Mouse (Mus musculus) cerebral cortex, adult 2 months (tissue): Measurements from ENCODE around the gene Osbpl6.

Source experiments
- WGBS: fragments of 180-500 bp; shearing (Covaris S2); methylation state at CpG from one replicate; pipeline ENCODE4 v1.1.7; 2018; 5-methylcytosine and 5-hydroxymethylcytosine counted together

Gene Osbpl6

DNA sequence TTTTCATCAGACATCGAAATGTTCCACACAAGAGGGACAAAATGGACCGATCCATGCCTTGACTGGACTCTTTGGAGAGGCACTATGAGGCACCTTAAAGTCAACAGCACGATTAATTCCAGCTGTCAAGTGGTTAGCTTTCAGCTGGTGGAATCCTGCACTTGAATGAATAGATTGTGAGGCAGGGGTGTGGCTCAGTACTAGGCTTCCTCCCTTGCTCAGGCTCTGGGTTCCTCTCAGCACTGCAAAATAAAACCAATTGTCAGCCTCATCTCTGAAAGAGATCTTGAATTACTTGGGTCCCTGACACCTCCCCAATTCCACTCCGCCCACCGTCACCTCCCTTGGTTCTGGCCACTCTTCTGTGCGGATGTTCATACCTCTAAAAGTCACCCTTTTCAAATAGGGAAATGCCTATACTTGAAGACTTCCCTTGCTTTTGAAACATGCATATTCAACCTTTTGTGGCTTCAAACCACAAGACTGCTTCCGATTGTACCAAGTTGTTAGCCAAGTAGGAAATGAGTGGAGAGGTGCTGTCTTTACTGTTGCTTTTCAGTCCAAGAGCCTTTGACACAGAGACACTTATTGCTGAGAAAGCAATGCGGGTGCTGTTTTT is 160.7 kb downstream of the Osbpl6 start:
- 85% methylated on average over 8 of the region's 8 CpGs for WGBS

DNA sequence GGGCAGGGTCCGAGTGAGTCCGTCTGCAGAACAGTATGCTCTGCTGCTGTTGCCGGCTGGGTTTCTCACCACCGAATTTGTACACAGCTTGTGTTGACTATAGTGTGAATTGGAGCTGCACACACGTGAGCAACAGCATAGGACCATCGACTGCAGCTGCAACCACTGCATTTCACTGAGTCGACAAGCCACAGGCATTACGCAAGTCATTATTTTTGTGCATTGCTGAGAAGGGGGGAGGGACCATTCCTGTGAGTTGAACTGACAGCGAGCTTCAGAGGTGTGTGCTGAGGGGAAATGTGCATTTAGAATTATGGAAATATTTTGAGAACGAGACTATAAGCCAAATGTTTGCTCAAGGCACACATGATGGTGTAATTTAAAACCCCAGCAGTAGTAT is 165.2 kb downstream of the Osbpl6 start:
- 69% methylated on average over 10 of the region's 10 CpGs for WGBS

DNA sequence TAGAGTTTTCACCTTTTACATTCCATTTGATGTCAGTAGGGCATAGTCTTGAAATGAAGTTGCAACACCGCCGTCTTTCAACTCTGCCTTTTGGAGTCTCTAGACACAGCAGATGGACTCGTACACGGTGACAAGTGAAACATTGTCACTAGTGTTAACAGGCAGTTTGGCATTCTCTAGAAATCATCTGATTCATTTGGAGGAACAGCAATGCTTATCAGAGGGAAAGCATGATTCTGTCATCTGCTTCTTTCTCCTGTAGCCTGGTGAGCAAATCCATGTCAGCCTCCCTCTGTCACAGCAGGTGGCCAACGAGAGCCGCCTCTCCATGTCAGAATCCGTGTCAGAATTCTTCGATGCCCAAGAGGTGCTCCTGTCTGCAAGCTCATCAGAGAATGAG is 172.6 kb downstream of the Osbpl6 start:
- WGBS, result 67% methylated on average over 8 of the region's 8 CpGs

DNA sequence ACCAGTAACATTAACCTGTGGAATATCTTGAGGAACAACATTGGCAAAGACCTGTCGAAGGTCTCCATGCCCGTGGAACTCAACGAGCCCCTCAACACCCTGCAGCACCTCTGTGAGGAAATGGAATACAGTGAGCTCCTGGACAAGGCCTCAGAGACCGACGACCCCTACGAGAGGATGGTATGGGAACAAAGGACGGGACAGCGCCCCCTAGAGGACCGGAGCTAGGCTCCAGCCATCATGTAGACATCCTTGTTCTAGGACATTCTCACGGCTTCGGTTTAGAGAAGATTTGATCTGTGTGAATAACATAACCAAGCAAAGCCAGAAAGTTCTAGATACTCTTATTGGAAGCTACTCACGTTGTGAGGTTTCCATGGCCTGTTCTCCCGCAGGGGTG is 178.8 kb downstream of the Osbpl6 start:
- 93% methylated on average over 13 of the region's 13 CpGs for WGBS

DNA sequence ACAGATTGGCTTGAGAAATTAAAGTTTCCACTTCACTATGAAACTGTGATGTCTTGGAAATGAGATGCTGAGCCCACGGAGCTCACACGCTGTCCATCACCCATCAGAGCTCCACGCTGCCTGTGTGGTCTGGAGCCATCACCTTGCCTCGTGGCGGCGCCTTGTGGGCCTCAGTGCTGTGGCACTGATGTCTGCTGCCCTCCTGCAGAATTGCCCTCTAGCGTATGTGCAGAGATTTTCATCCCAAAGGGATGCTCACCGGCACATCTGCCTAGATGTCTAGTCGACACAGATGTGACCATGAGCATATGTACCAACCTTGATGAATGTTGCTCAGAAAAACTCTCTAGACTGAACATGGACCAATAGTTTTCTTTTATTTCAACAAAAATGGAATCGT is 180.6 kb downstream of the Osbpl6 start:
- 74% methylated on average over 10 of the region's 10 CpGs for WGBS

DNA sequence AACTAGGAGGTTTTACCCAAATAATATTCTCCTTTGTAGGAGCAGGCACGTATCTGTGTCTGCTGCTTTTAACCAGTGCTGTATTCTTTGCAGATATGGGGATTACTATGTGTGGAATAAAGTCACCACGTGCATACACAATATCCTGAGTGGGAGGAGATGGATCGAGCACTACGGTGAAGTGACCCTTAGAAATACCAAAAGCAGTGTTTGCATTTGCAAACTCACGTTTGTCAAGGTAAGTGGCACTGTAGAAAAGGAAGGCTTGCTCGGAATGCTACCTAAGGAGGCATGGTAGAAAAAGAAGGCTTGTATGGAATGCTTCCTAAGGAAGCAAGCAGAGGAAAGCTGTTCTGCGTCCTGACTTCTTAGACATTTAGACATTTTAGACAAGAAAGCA is 183.9 kb downstream of the Osbpl6 start:
- WGBS, result 93% methylated on average over 7 of the region's 7 CpGs

DNA sequence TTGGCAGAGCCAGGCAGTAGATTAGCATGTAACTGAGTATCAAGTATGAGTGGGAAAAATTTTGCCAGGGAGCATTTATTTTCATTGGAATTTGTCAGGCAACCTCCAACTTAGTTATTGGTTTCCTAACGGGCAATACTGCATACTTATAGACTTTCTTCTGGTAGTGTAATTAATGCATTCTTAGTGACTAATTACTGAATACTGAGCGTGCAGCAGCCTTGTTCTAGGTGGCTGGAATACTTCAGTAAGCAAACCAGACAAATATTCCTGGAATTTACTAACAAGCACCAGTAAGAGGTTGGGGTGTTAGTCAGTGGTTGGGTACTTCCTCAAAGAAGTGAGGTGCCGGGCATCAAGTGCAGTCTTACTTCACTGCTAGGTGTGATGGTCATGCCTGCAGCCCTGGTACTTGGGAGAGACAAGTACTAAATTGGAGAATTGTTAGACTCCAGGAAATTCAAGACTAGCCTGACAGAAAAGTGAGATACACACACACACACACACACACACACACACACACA is 186.2 kb downstream of the Osbpl6 start:
- 75% methylated on average over 3 of the region's 3 CpGs for WGBS

DNA sequence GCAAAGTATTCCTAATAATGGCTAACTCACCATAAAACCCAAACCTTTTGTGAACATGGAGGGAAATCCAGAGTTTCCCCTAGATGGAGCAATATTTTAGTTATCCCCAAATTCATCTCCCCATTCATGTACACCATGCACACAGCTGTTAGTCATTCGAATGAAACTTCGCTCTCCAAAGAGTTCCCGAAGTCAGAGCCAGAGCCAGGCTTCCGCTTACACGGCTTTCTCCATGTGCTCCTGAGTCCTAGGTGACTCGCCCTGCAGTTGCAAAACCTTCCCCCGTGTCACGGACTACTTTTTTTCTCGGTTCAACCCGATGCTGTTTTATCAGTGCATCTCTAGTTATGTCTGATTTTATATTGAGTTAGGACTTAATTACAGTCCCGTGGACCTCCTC is 191.2 kb downstream of the Osbpl6 start:
- 86% methylated on average over 11 of the region's 11 CpGs for WGBS

DNA sequence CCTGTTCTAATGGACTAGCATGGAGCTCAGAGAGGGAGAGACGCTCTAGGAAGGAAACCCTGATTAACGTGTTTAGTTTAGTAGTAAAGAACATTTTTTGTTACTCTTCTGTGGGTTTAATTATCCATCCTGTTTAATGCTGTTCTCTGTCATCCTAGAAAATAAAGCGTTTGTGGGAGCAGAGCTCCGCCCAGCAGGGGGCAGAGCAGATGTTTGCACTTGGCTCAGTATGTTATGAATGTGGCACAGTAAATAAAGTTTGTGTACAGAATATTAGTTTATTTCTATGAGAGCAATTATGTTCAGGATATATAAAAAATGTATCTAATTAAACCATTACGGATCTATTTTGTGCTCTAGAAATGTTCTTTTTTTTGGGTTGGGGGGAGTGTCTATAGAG is 192.9 kb downstream of the Osbpl6 start:
- WGBS, result 49% methylated on average over 5 of the region's 5 CpGs

DNA sequence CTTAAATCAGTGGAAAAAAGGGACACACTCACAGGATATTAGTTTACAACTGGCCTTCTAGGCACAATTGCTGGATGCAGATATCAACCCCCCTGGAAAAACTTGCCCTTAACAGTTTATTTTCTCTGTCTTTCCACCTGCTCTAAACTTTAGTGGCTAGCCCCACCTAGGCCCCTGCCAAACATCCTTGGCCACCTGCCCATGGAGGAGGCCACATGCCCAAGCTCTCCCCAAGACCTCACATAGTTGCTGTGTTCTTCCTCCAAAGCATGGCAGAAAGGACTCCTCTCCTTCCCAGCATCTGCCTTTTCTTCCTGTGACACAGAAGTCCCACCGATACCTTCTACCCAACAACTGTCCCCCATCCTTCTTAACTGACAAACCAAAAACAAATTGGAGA is 195.9 kb downstream of the Osbpl6 start:
- 90% methylated on average over 1 of the region's 1 CpGs for WGBS

DNA sequence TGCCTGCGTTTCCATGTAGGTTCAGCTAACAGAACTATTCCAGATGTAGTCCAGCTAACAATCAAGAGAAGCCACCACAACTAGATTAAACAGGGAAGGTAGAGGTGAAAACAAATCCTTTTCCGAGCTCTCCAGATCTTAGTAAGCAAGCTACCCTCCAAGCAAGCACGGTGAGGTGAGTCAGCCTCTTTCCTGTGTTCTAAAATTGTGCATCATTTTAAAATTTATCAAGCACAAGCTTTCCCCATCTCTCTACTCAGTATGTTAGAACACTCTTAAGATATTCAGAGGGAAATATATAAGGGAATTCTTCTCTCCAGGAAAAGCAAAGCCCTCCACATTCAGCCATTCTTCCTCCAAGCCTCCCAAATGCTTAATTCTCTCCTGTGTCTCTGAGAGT is 200.4 kb downstream of the Osbpl6 start:
- WGBS, result 56% methylated on average over 3 of the region's 3 CpGs

DNA sequence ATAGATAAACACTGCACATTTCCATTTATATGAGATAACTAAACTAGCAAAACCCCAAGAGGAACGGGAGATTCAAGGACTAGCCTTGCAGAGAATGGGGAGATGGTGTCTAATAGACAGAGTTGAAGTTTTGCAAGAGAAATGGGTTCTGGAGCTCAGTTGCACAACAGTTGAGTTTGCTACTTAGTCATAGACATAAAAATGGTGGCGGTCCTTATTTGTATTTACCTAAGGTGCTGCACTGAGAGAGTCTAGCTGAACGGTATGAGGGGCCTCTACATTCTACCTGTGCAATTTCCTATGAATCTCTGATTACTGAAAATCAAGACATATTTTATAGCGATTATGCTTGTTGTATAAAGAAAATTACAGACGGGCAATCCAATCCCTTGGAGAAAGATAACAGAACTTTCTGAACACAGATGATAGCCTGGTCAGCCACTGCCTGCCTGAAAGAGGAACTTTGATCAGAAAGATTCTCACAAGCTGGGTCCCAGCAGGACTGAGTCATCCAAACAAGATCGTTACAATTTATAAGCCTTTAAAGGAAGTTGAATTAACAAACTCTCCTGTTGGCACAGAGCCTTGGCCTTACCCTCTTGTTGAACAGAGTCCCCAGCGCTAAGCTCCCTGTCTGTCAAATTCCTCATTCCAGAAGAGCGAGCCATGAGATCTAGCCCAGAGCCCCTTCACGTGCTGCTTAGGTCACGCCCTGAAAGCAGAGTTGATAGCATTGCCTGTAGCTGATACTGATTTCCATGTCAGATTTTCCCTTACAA is 204.2 kb downstream of the Osbpl6 start:
- WGBS, result 70% methylated on average over 10 of the region's 10 CpGs

DNA sequence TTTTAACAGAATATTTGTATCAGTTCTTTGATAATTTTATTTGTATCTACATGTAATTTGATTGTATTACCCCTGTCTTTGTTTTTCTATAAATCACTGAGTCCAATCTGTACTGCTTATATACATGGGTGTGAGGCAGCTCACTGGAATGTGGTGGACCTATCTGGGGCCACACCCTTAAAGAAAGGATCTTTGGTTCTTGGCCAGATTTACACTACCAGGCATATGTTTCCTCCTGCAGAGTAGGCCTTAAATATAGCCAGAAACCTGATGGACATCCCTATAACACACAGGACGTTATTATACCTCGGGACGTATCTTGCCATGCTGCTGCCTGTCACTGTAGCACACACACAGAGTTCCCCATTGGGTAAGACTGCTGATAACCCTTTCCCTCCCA is 205.7 kb downstream of the Osbpl6 start:
- 95% methylated on average over 3 of the region's 3 CpGs for WGBS

DNA sequence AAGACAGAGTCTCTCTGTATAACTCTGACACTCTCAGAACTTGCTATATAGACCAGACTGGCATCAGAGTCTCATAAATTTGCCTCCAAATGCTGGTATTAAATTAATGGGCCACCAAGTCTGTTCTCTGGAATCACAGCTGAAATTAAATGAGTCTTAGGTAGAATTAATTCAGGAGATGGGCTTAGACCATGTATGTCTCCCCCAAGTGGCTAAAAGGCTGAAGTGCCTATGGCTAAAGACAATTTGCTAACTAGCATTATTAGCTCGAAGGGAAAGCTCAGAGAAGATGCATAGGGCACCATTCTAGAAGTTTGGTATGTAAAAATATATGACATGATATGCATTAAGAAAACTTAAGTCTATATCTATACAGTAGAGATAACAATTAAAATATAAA is 211.8 kb downstream of the Osbpl6 start:
- WGBS, result 9% methylated on average over 1 of the region's 1 CpGs

DNA sequence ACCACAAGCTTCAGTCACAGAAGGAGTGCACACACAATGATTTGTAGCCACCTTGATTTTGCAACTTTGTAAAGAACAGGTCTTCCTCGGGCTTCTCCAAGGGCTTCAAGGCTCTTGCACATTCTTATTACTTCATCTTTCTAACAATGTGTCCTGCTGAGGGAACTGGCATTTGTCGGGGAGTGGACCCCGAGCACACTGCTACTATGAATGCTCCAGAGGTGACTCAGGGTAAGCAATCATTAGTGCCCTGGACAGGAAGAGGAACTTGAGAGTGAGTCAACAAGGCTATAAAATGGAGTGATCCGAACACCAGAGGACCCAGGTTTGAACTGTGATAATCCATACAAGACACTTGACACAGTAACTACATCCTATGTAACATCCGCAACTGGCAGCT is 213.9 kb downstream of the Osbpl6 start:
- 90% methylated on average over 5 of the region's 5 CpGs for WGBS

DNA sequence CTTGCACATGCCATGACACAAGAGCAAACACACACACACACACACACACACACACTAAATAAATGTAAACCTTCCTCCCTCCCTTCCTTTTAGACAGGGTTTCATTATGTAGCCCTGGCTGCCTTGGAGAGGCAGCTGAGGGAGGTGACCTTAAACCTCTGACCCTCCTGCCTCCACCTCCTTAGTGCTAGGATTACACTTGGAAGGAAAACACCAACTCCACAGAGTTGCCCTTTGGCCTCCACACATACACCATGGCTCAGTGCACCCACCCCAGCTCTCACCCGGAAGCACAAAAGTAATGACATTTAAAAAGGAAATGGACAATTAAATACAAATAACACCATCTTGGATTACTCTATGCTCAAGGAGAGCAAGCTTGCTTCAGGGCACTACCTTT is 215.4 kb downstream of the Osbpl6 start:
- 92% methylated on average over 1 of the region's 1 CpGs for WGBS

DNA sequence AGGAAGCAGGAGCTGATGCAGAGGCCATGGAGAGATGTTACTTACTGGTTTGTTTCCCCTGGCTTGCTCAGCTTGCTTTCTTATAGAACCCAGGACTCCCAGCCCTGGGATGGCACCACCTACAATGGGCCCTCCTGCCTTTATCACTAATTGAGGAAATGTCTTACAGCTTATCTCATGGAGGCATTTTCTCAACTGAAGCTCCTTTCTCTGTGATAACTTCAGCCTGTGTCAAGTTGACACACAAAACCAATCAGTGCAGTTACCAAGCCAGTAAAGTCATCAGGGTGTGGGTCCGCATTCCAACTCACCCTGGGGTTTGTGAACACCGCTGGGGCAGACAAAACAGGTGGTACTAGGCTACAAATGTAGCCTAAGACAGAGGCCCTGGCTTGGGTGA is 216.0 kb downstream of the Osbpl6 start:
- 94% methylated on average over 2 of the region's 2 CpGs for WGBS

DNA sequence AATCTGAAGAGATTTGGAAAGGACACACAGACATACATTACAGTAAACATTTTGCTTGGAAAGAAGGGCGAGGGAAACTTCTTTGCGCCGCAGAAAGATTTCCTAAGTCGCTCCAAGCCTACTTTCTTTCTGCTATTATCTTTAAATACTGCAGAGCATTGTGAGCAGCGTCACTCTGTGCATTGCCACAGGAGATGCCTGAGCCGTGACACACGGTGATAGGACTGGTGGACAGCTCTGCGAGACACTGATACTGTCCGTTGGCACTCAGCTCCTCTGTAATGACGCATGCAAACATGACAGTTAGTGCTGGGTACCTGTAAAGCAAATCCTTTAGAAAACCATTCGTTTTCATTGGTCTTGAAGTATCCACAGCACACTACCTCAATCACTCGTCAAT is 224.0 kb downstream of the Osbpl6 start:
- WGBS, result 97% methylated on average over 12 of the region's 12 CpGs

DNA sequence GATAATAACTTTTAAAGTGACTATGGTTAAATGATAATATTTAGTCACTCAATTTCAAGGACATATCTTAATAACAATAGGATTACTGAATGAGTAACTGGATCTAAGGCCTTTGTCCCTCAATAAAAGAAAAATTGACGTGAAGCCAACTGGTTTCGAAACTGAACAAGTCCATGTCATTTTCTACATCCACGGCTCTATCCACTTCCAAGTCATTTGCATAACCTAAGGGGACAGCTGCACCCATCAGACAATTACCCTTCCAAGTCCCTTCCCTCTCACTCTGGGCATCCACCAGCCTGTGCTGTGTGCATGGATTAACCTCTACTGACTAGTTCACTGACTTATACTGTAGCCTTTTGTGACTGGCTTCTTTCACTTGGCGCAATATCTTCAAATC is 225.3 kb downstream of the Osbpl6 start:
- WGBS, result 80% methylated on average over 4 of the region's 4 CpGs

DNA sequence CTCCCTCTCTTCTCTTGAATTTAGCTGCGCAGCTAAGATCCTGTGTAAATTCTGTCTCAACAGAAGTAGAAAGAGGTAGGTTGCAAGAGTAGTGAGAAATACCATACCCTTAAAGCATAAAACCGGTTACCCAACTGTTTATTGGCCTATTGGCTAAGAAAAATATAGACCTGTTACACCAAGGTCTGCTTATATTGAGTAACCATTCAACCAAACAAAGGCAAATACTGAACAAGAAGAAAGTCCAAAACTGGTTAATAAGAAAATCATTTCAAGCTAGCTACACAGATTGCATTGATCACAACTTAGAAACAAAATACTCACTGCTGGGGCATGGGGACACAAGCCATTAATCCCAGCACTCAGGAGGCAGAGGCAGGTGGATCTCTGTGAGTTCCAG is 233.3 kb downstream of the Osbpl6 start:
- WGBS, result 94% methylated on average over 2 of the region's 2 CpGs

DNA sequence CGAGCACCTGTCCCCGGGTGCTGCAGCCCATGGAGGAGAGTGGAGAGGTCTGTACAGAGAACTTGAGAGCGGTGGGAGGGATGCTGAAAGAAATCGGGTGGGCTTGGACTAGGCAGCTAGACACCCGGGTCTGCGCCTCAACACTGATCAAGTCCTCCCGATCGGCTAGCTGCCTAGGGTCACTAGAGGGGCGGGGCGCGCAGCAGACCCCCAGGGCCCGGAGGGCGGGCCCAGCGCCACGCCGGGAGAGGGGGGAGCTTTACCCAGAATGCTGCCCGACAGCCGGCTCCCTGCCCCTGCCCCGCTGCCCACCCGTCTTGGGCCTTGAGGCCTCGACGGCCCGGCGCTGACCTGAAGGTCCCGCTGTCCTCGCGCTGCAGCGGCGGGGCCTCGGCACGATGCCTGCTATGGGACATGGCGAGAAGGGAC is 241.1 kb downstream of the Osbpl6 start:
- under 1% methylated on average over 32 of the region's 32 CpGs for WGBS

DNA sequence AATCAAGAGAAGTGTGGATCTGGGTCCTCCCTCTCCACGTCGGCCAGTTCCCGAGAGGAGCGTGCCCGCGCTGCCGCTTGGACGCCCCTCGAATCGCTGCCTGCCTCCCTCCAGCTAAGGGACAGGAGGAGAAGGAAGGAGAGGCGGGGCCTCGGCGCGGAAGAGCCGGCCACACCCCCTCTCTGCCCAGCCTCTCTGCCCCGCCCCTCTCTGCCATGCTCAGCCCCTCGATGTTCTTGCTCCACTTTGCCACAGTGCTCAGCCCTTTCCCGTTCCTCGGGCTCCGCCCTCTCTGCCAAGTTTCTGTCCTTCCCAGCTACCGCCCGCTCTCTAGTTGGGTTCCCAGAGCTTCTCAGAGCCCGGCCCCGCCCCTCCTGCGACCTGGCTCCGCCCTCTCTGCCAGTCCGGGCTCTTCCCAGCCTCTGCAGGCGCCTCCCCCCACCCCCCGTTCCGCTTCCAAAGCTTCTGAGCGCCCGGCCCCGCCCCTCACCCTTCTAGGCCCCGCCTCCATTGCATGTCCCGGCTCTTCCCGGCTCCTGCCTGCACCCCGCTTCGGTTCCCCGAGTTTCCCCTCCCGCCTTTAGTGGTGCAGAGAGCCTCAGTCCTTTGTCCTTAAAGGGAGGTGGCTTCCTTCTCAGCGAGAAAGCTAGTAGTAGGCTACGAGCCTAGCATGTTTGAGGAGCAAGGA is 241.7 kb downstream of the Osbpl6 start, which contains the start of the genes Prkra and Pjvk:
Prkra (minus strand) TSS at position 133 of the 688 bp plus-strand sequence.
Pjvk (plus strand) TSS at position 594 of the 688 bp plus-strand sequence.
- 1% methylated on average over 40 of the region's 42 CpGs for WGBS
